Mouse (Mus musculus) spleen, adult 12 weeks (tissue): ENCODE data around the gene Gnptg.
"Not testable (repeated sequence)": the region's sequence is repeated elsewhere in the genome, so short reads cannot be mapped to it uniquely, and the experiment has no call there.

Experiments used
- DNase-seq: peaks from one replicate; pipeline ENCODE4 v3.0.0; 2022; ENCODE audit warnings: low spot score

Gene Gnptg

GRCm38 (mm10) chr17:25243131-25243780 lies 3.3 kb upstream of the Gnptg start:
- no peak for DNase-seq

- DNase-seq: no peak
Measured at GRCm38 (mm10) chr17:25235635-25236034, 4.3 kb downstream of the Gnptg start.

GRCm38 (mm10) chr17:25231621-25232020 lies 8.3 kb downstream of the Gnptg start:
- not testable (repeated sequence) for DNase-seq

- DNase-seq: no peak
Measured at GRCm38 (mm10) chr17:25230700-25231099, 9.2 kb downstream of the Gnptg start.

- not testable (repeated sequence) for DNase-seq
Measured at GRCm38 (mm10) chr17:25230014-25230655, 9.8 kb downstream of the Gnptg start.

GRCm38 (mm10) chr17:25227991-25228390 lies 11.9 kb downstream of the Gnptg start:
- no peak for DNase-seq

GRCm38 (mm10) chr17:25225659-25226058 lies 14.3 kb downstream of the Gnptg start:
- no peak for DNase-seq

GRCm38 (mm10) chr17:25224586-25225222 lies 15.2 kb downstream of the Gnptg start:
- DNase-seq: no peak

GRCm38 (mm10) chr17:25222951-25223601 lies 16.8 kb downstream of the Gnptg start:
- no peak for DNase-seq

- not testable (repeated sequence) for DNase-seq
Measured at GRCm38 (mm10) chr17:25222504-25222940, 17.4 kb downstream of the Gnptg start.

- DNase-seq: peak; percentile 30
Measured at GRCm38 (mm10) chr17:25221821-25222503, 18.0 kb downstream of the Gnptg start.

- no peak for DNase-seq
Measured at GRCm38 (mm10) chr17:25220746-25221145, 19.2 kb downstream of the Gnptg start.

- no peak for DNase-seq
Measured at GRCm38 (mm10) chr17:25219492-25220295, 20.2 kb downstream of the Gnptg start.

- DNase-seq: no peak
Measured at GRCm38 (mm10) chr17:25218967-25219366, 21.0 kb downstream of the Gnptg start.

- no peak for DNase-seq
Measured at GRCm38 (mm10) chr17:25215431-25215830, 24.5 kb downstream of the Gnptg start.

- no peak for DNase-seq
Measured at GRCm38 (mm10) chr17:25211705-25212104, 28.2 kb downstream of the Gnptg start.

- DNase-seq: no peak
Measured at GRCm38 (mm10) chr17:25210680-25211466, 29.1 kb downstream of the Gnptg start.

GRCm38 (mm10) chr17:25210006-25210405 lies 29.9 kb downstream of the Gnptg start:
- no peak for DNase-seq

- DNase-seq: no peak
Measured at GRCm38 (mm10) chr17:25202401-25202800, 37.5 kb downstream of the Gnptg start.

GRCm38 (mm10) chr17:25189091-25189490 lies 50.8 kb downstream of the Gnptg start:
- no peak for DNase-seq
